Mouse (Mus musculus) CH12.LX (cell line): ENCODE results near the gene Cacna1s.

Source experiments
- CHD1 ChIP-seq: IDR thresholded peaks from 2 replicates; pipeline ENCODE4 v1.6.1; 2012; ENCODE audit warnings: low read depth, low read length, improper control_type of control experiment, inconsistent platforms
- CTCF ChIP-seq, 2 experiments: IDR thresholded peaks in 1 of 2; conservative IDR thresholded peaks in 1 of 2; 2 replicates each; pipeline ENCODE4 v1.5.1; 2011 to 2012; ENCODE audit warnings: low read depth in 2 of 2, low read length in 2 of 2, improper control_type of control experiment in 1 of 2, inconsistent platforms in 1 of 2, mild to moderate bottlenecking in 1 of 2, moderate library complexity in 1 of 2
- EP300 ChIP-seq: IDR thresholded peaks from 2 replicates; pipeline ENCODE4 v1.6.1; 2011; ENCODE audit warnings: low read length, improper control_type of control experiment
- GABPA ChIP-seq: IDR thresholded peaks from 2 replicates; pipeline ENCODE4 v1.6.1; 2012; ENCODE audit warnings: low read depth, low read length, improper control_type of control experiment, inconsistent platforms; ENCODE audit not compliant: insufficient replicate concordance
- POLR2AphosphoS2 ChIP-seq: IDR thresholded peaks from 2 replicates; pipeline ENCODE4 v1.6.1; 2011; ENCODE audit warnings: low read depth, low read length, improper control_type of control experiment
- SMC3 ChIP-seq: IDR thresholded peaks from 2 replicates; pipeline ENCODE4 v1.6.1; 2011; ENCODE audit warnings: low read depth, low read length, improper control_type of control experiment
- ZKSCAN1 ChIP-seq: IDR thresholded peaks from 2 replicates; pipeline ENCODE4 v1.6.1; 2012; ENCODE audit warnings: low read depth, inconsistent platforms, low read length, improper control_type of control experiment, borderline replicate concordance
- ZMIZ1 ChIP-seq: IDR thresholded peaks from 2 replicates; pipeline ENCODE4 v1.6.1; 2012; ENCODE audit warnings: low read depth, mild to moderate bottlenecking, inconsistent platforms, low read length, improper control_type of control experiment

GRCm38 (mm10) chr1:136128416-136128815 lies 75.9 kb downstream of the Cacna1s start:
- TF ChIP-seq CHD1 (no peak), CTCF (conservative IDR thresholded peaks at IDR 0.05 in 1 of 2, IDR thresholded peaks at IDR 0.05 in 1 of 2; ENCODE audit: low read depth in 2 of 2, low read length in 2 of 2) (no peak), SMC3 (no peak), EP300 (no peak), GABPA (no peak), ZKSCAN1 (no peak), POLR2AphosphoS2 (no peak), ZMIZ1 (no peak)
